Mouse (Mus musculus) c-Kit-positive CD71-negative TER-119-negative erythroid progenitor cells, embryonic 14.5 days (primary cell): ENCODE results near the gene 2810004N23Rik.
"Not testable (repeated sequence)": the region's sequence is repeated elsewhere in the genome, so short reads cannot be mapped to it uniquely, and the experiment has no call there.

ENCODE experiments used
- DNase-seq: peaks from one replicate; pipeline ENCODE4 v3.0.0-alpha.2; 2013; ENCODE audit warnings: low read depth

Gene 2810004N23Rik

GRCm38 (mm10) chr8:124866669-124867068 lies 3.7 kb upstream of the 2810004N23Rik start:
- no peak for DNase-seq

GRCm38 (mm10) chr8:124863729-124864128 lies 809 bp upstream of the 2810004N23Rik start:
- DNase-seq = no peak

- no peak for DNase-seq
Observed at GRCm38 (mm10) chr8:124863163-124863677, 300 bp upstream of the 2810004N23Rik start.

- no peak for DNase-seq
Observed at GRCm38 (mm10) chr8:124860188-124860587, 2.7 kb downstream of the 2810004N23Rik start.

GRCm38 (mm10) chr8:124859466-124859865 lies 3.5 kb downstream of the 2810004N23Rik start:
- no peak for DNase-seq

GRCm38 (mm10) chr8:124853511-124853910 lies 9.4 kb downstream of the 2810004N23Rik start:
- no peak for DNase-seq

GRCm38 (mm10) chr8:124845573-124845972 lies 17.3 kb downstream of the 2810004N23Rik start:
- no peak for DNase-seq

GRCm38 (mm10) chr8:124845131-124845530 lies 17.8 kb downstream of the 2810004N23Rik start:
- DNase-seq = no peak

- not testable (repeated sequence) for DNase-seq
Observed at GRCm38 (mm10) chr8:124842929-124843328, 20.0 kb downstream of the 2810004N23Rik start.

GRCm38 (mm10) chr8:124841775-124842174 lies 21.1 kb downstream of the 2810004N23Rik start:
- DNase-seq = no peak

GRCm38 (mm10) chr8:124840900-124841299 lies 22.0 kb downstream of the 2810004N23Rik start:
- DNase-seq = no peak

GRCm38 (mm10) chr8:124839371-124839770 lies 23.5 kb downstream of the 2810004N23Rik start:
- no peak for DNase-seq

- DNase-seq = no peak
Observed at GRCm38 (mm10) chr8:124837956-124838355, 25.0 kb downstream of the 2810004N23Rik start.

- no peak for DNase-seq
Observed at GRCm38 (mm10) chr8:124836907-124837306, 26.0 kb downstream of the 2810004N23Rik start.

GRCm38 (mm10) chr8:124836273-124836672 lies 26.6 kb downstream of the 2810004N23Rik start:
- no peak for DNase-seq

- no peak for DNase-seq
Observed at GRCm38 (mm10) chr8:124835848-124836247, 27.1 kb downstream of the 2810004N23Rik start.

- no peak for DNase-seq
Observed at GRCm38 (mm10) chr8:124833430-124834205, 29.3 kb downstream of the 2810004N23Rik start.

- DNase-seq = no peak
Observed at GRCm38 (mm10) chr8:124831941-124832340, 31.0 kb downstream of the 2810004N23Rik start.

GRCm38 (mm10) chr8:124831531-124831930 lies 31.4 kb downstream of the 2810004N23Rik start:
- no peak for DNase-seq

GRCm38 (mm10) chr8:124830050-124830449 lies 32.9 kb downstream of the 2810004N23Rik start:
- DNase-seq = no peak

GRCm38 (mm10) chr8:124828561-124829240 lies 34.2 kb downstream of the 2810004N23Rik start:
- DNase-seq = no peak

- peak; percentile 25 for DNase-seq
Observed at GRCm38 (mm10) chr8:124827387-124827786, 35.5 kb downstream of the 2810004N23Rik start.

- no peak for DNase-seq
Observed at GRCm38 (mm10) chr8:124826658-124827057, 36.3 kb downstream of the 2810004N23Rik start.
